Mouse (Mus musculus): ENCODE data around the gene Mex3d. TPM values are rescaled to one million over a fixed set of nuclear protein-coding genes. Genes with fewer than 3 reads are reported as not detected.

Gene Mex3d
- polyA plus RNA-seq, 1 experiment from 2014 or later, result 5.1 TPM

DNA sequence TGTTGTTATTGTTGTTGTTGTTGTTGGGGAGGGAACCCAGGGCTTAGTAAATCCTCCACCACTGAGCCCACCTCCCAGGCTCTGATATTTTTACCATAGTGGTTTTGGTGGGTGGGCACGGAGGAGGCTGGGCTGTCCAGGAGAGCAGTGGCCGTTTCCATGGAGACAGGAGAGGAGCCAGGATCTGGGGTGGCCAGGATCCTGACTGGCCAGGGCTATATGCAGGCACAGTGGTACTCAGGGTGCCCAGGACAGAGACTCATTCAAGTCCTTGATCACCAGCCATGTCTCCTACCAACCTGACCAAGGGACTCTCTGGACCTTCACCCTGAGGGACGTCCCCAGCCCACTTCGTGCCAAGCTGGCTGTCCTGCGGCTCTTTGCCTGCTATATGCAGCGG, 23.7 kb downstream of the Mex3d start:
- no peak overlapping the region for H3K4me2 ChIP-seq (replicated peaks; ENCODE audit: low read depth, low read length)
- peaks cover 11% of the 10 kb centered on the region for H3K27me3 ChIP-seq (ENCODE audit: insufficient read depth, low read length)
- H3K4me3 ChIP-seq (ENCODE audit: low read length), result no peak overlapping the region
- H3K36me3 ChIP-seq (ENCODE audit: insufficient read depth, low read length), result no peaks in the 10 kb centered on the region
- H3K9me3 ChIP-seq (ENCODE audit: low read length), result no peaks in the 10 kb centered on the region
- H3K27ac ChIP-seq (ENCODE audit: low read length), result no peak overlapping the region
- no peaks in the 10 kb centered on the region for H3K4me1 ChIP-seq (ENCODE audit: insufficient read depth, low read length)
- no peak overlapping the region for H3K9ac ChIP-seq (replicated peaks; ENCODE audit: low read length)
- WGBS, result 44% methylated on average over 6 of the region's 6 CpGs
- ATAC-seq (ENCODE audit: low FRiP score, low TSS enrichment), result peak; percentile 28; the same call in 1 of the 2 replicates

DNA sequence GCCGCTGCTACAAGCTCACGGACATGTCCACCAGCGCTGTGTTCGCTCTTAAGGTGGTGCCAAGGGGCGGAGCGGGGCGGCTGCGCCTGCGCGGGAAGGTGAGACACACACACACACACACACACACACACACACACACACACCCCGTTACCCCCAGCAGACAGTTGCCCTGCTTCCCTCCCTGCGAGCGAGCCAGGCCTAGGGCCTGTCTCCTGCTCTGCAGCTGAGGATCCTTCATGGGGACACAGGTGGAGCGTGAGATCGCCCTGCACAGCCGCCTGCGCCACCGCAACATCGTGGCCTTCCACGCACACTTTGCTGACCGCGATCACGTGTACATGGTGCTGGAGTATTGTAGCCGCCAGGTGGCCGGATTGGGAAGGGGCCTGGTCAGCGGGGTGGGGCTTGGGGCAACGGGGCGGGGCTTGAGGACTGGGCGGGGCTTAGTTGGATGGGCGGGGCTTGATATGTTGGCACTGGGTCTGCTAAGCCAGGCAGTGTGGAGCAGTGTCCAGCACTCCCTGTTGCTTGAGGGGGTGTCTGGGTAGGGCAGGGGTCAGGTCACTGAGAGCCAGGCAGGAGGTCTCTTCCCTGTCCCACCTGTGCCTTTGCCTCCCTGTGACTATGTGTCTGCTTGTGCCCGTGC, 29.3 kb downstream of the Mex3d start:
- H3K4me2 ChIP-seq (replicated peaks; ENCODE audit: low read depth, low read length), result peak overlapping the region; percentile 51
- H3K27me3 ChIP-seq (ENCODE audit: insufficient read depth, low read length), result peaks cover 67% of the 10 kb centered on the region
- peak overlapping the region; percentile 31; the same call in 1 of the 2 replicates for H3K9ac ChIP-seq (replicated peaks; ENCODE audit: low read length)
- no peak overlapping the region for H3K27ac ChIP-seq (ENCODE audit: low read length)
- WGBS, result 5% methylated on average over 30 of the region's 31 CpGs
- H3K36me3 ChIP-seq (ENCODE audit: insufficient read depth, low read length), result no peaks in the 10 kb centered on the region
- H3K4me1 ChIP-seq (ENCODE audit: insufficient read depth, low read length), result peaks cover 13% of the 10 kb centered on the region
- no peaks in the 10 kb centered on the region for H3K9me3 ChIP-seq (ENCODE audit: low read length)
- H3K4me3 ChIP-seq (ENCODE audit: low read length), result peak overlapping the region; percentile 29
- ATAC-seq (ENCODE audit: low FRiP score, low TSS enrichment), result peak; percentile 21; the same call in 1 of the 2 replicates

DNA sequence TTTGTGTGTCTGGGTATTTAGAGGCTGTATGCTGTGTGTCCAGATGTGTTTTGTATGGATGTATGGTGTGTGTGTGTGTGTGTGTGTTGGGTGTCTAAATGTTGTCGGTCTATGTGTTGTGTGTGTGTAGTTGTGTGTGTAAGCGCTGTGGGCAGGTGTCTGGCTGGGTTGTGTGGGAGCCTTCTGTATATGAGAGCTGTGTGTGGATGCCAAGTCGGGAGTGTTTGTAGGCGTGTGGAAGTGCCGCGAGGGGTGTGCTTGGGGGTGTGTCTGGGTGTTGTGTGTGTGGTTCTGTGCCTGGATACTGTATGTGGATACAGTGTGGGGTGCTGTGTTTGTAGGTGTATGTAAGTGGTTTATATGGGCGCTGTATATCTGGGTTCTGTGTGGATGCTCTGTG, 30.1 kb downstream of the Mex3d start:
- Histone ChIP-seq H3K4me2 (replicated peaks; ENCODE audit: low read depth, low read length) (peak overlapping the region; percentile 51), H3K36me3 (ENCODE audit: insufficient read depth, low read length) (no peaks in the 10 kb centered on the region), H3K9ac (replicated peaks; ENCODE audit: low read length) (no peak overlapping the region), H3K27ac (ENCODE audit: low read length) (no peak overlapping the region), H3K27me3 (ENCODE audit: insufficient read depth, low read length) (peaks cover 64% of the 10 kb centered on the region), H3K4me3 (ENCODE audit: low read length) (peak overlapping the region; percentile 45; the same call in 1 of the 2 replicates), H3K9me3 (ENCODE audit: low read length) (no peaks in the 10 kb centered on the region), H3K4me1 (ENCODE audit: insufficient read depth, low read length) (peaks cover 13% of the 10 kb centered on the region)
- ATAC-seq (ENCODE audit: low FRiP score, low TSS enrichment), result no peak
- 34% methylated on average over 7 of the region's 7 CpGs for WGBS

DNA sequence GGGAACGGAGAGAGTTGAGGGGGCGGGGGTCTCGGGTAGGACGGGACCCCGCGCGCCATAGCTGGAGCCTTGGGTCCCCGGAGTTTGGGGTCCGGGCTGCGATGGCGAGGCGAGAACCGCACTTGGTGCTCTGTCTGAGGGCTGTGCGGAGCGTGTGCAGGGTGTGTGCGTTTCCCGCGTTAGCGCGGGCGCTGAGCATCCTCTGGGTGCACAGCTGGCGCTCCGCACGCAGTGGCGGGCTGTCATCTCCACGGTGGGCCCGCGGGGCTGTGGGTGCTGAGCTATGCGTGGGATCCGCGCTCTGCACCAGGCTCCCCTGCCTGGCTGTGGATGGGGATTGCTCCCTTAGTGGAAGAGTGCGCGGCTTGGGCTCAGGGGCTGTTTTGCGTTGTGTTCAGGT, 30.7 kb downstream of the Mex3d start:
- Histone ChIP-seq H3K27ac (ENCODE audit: low read length) (no peak overlapping the region), H3K4me1 (ENCODE audit: insufficient read depth, low read length) (peaks cover 13% of the 10 kb centered on the region), H3K9me3 (ENCODE audit: low read length) (no peaks in the 10 kb centered on the region), H3K4me2 (replicated peaks; ENCODE audit: low read depth, low read length) (peak overlapping the region; percentile 65), H3K36me3 (ENCODE audit: insufficient read depth, low read length) (no peaks in the 10 kb centered on the region), H3K4me3 (ENCODE audit: low read length) (peak overlapping the region; percentile 45), H3K27me3 (ENCODE audit: insufficient read depth, low read length) (peaks cover 70% of the 10 kb centered on the region), H3K9ac (replicated peaks; ENCODE audit: low read length) (peak overlapping the region; percentile 44; the same call in 1 of the 2 replicates)
- no peak for ATAC-seq (ENCODE audit: low FRiP score, low TSS enrichment)
- 1% methylated on average over 34 of the region's 34 CpGs for WGBS

DNA sequence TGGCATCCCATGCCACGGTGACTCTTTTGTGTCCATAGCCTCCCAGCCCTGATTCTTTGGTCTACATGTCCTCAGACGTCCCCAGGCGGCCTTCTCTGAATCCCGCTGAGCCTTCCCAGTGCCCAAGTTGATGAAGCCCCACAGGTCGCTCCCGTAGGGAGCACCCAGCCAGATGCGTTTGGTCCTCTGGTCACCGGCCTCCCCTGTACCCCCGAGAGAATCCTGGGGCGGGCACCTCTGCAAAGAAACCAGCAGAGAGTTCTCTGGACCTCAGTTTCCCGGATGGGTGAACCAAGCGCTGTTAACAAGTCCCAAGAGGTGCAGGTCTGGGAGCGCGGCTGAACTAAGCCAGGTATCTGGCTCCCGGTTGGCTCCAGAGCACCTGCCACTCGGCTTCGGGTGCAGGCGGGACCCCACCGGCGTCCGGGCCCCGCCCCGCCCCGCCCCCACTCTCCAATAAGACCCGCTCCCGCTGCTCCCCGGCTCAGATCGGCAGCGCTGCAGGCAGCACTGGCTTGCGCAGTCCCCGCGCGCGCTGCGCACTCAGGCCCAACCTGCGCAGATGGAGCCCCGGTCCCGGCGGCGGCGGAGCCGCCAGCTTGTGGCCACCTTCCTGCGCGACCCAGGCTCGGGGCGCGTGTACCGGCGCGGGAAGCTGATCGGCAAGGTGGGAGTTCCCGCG, 31.3 kb downstream of the Mex3d start, which contains the start of gene Plk5:
TSS of gene Plk5 (plus strand) at position 459 of the 682 bp plus-strand sequence.
- under 1% methylated on average over 53 of the region's 53 CpGs for WGBS
- Histone ChIP-seq H3K4me1 (ENCODE audit: insufficient read depth, low read length) (peaks cover 13% of the 10 kb centered on the region), H3K4me2 (replicated peaks; ENCODE audit: low read depth, low read length) (peak within 1 kb of the TSS; percentile 65), H3K4me3 (ENCODE audit: low read length) (peak within 1 kb of the TSS; percentile 45), H3K27me3 (ENCODE audit: insufficient read depth, low read length) (peaks cover 76% of the 10 kb centered on the region), H3K27ac (ENCODE audit: low read length) (no peak within 1 kb of the TSS), H3K36me3 (ENCODE audit: insufficient read depth, low read length) (no peaks in the 10 kb centered on the region), H3K9me3 (ENCODE audit: low read length) (no peaks in the 10 kb centered on the region), H3K9ac (replicated peaks; ENCODE audit: low read length) (peak within 1 kb of the TSS; percentile 44; the same call in 1 of the 2 replicates)
- no peak for ATAC-seq (ENCODE audit: low FRiP score, low TSS enrichment)

DNA sequence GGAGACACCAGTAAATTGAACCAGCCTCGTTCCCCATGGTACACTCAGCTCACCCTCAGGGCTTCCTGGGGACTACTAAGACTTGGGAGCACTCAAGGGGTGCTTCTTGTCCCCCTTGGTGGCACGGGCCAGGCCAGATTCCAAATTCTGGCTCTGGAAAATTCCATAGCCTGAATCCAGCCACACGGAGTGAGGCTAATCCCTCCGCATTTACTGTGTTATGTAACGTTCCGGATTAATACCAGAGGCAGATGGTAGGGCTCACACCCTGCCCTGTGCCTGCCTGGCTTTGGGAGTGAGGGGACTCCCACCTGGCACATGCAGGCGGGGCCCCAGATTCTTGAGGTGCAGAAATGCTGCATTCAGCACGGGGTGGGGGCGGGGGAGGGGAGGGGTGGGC, 32.0 kb downstream of the Mex3d start:
- Histone ChIP-seq H3K9ac (replicated peaks; ENCODE audit: low read length) (no peak overlapping the region; the same call in 1 of the 2 replicates), H3K4me2 (replicated peaks; ENCODE audit: low read depth, low read length) (no peak overlapping the region), H3K36me3 (ENCODE audit: insufficient read depth, low read length) (no peaks in the 10 kb centered on the region), H3K27ac (ENCODE audit: low read length) (no peak overlapping the region), H3K4me1 (ENCODE audit: insufficient read depth, low read length) (peaks cover 13% of the 10 kb centered on the region), H3K27me3 (ENCODE audit: insufficient read depth, low read length) (peaks cover 83% of the 10 kb centered on the region), H3K9me3 (ENCODE audit: low read length) (no peaks in the 10 kb centered on the region), H3K4me3 (ENCODE audit: low read length) (no peak overlapping the region)
- 12% methylated on average over 9 of the region's 9 CpGs for WGBS
- no peak for ATAC-seq (ENCODE audit: low FRiP score, low TSS enrichment)

DNA sequence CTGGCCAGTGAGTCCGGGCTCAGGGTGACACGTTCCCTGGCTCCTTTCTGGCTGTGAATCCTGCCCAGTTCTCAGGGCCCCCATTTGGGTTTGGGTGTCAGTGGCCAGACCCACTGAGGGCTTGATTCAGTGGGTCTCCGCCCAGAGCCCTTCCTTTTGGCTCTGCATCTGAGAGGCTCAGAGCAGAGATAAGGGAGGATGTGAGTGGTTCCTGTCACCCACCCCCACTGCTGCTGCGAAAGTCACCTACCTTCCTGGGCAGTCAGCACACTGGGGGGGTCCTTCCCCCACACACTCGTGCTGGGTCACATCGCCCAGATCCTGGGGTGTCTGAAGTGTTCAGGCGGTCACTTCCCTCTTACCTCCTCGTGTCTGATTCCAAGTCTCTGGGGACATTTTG, 34.7 kb downstream of the Mex3d start:
- H3K36me3 ChIP-seq (ENCODE audit: insufficient read depth, low read length), result no peaks in the 10 kb centered on the region
- H3K27ac ChIP-seq (ENCODE audit: low read length), result no peak overlapping the region
- no peaks in the 10 kb centered on the region for H3K9me3 ChIP-seq (ENCODE audit: low read length)
- WGBS, result 56% methylated on average over 8 of the region's 8 CpGs
- peaks cover 91% of the 10 kb centered on the region for H3K27me3 ChIP-seq (ENCODE audit: insufficient read depth, low read length)
- no peak for ATAC-seq (ENCODE audit: low FRiP score, low TSS enrichment)
- no peak overlapping the region for H3K9ac ChIP-seq (replicated peaks; ENCODE audit: low read length)
- no peak overlapping the region for H3K4me3 ChIP-seq (ENCODE audit: low read length)
- peaks cover 26% of the 10 kb centered on the region for H3K4me1 ChIP-seq (ENCODE audit: insufficient read depth, low read length)
- no peak overlapping the region for H3K4me2 ChIP-seq (replicated peaks; ENCODE audit: low read depth, low read length)

DNA sequence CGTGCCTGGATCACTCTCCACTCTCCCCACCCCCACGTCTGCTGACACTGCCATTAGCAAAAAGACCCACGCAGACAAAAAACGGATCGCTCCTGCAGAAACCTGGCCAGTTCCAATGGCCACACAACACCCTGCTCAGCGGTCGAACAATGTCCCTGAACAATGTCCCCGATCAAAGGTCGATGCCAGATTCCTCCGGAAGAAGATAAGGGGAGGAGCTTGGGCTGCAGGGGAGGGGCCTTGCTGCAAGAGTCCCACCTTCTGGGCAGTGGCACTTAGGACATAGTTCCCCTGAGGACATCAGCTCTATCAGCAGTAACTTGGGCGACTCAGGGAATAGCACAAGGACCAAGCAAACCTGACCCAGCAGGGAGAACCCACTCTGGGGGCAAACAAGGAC, 35.6 kb downstream of the Mex3d start:
- ATAC-seq (ENCODE audit: low FRiP score, low TSS enrichment), result no peak
- H3K27ac ChIP-seq (ENCODE audit: low read length), result no peak overlapping the region
- 29% methylated on average over 11 of the region's 11 CpGs for WGBS
- no peaks in the 10 kb centered on the region for H3K36me3 ChIP-seq (ENCODE audit: insufficient read depth, low read length)
- no peak overlapping the region for H3K4me3 ChIP-seq (ENCODE audit: low read length)
- no peak overlapping the region for H3K4me2 ChIP-seq (replicated peaks; ENCODE audit: low read depth, low read length)
- no peak overlapping the region for H3K9ac ChIP-seq (replicated peaks; ENCODE audit: low read length)
- H3K4me1 ChIP-seq (ENCODE audit: insufficient read depth, low read length), result peaks cover 27% of the 10 kb centered on the region
- no peaks in the 10 kb centered on the region for H3K9me3 ChIP-seq (ENCODE audit: low read length)
- H3K27me3 ChIP-seq (ENCODE audit: insufficient read depth, low read length), result peaks cover 91% of the 10 kb centered on the region

DNA sequence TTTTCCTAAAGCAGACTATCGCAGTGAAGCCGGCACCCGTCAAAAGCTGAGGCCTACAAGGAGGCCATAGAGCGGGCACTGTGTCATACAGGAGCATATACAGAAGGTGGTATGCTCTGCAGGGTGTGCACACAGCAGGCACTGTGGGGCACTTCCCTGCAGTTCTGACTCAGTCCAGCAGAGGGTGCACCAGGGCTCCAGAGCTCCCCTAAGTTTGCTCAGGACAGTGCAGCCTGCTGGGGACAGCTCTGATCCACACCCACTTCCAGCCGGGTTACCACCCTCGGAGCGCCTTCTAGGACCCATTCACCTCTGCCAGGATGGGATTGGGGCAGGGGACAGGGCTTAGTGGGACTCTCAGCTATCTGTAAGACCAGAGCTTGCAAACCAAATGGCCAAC, 37.2 kb downstream of the Mex3d start:
- Histone ChIP-seq H3K4me2 (replicated peaks; ENCODE audit: low read depth, low read length) (no peak overlapping the region), H3K4me1 (ENCODE audit: insufficient read depth, low read length) (peaks cover 19% of the 10 kb centered on the region), H3K9ac (replicated peaks; ENCODE audit: low read length) (no peak overlapping the region), H3K27me3 (ENCODE audit: insufficient read depth, low read length) (peaks cover 89% of the 10 kb centered on the region), H3K36me3 (ENCODE audit: insufficient read depth, low read length) (no peaks in the 10 kb centered on the region), H3K4me3 (ENCODE audit: low read length) (no peak overlapping the region), H3K9me3 (ENCODE audit: low read length) (no peaks in the 10 kb centered on the region), H3K27ac (ENCODE audit: low read length) (no peak overlapping the region)
- WGBS, result 3% methylated on average over 7 of the region's 7 CpGs
- peak; percentile 75 for ATAC-seq (ENCODE audit: low FRiP score, low TSS enrichment)

DNA sequence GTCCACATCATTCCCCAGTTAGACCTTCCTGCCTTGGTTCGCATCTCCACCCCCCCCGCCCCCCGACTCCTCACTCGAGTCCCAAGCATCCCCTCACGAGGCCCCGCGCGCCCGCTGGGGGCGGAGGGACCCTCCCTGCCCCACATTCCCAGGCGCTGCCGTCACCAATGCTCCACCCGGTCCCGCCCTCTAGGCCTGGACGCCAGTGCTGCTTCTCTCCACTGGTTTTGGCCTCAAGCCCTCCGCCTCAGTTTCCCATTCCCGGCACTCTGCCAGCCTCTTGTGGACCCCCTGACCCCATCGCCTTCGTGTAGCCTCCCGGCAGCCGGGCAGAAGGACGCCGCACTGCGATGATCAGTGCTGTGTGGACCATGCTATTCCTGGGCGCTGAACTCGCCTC, 38.5 kb downstream of the Mex3d start:
- H3K27ac ChIP-seq (ENCODE audit: low read length), result no peak overlapping the region
- peaks cover 26% of the 10 kb centered on the region for H3K4me1 ChIP-seq (ENCODE audit: insufficient read depth, low read length)
- no peak overlapping the region for H3K9ac ChIP-seq (replicated peaks; ENCODE audit: low read length)
- no peaks in the 10 kb centered on the region for H3K9me3 ChIP-seq (ENCODE audit: low read length)
- peaks cover 87% of the 10 kb centered on the region for H3K27me3 ChIP-seq (ENCODE audit: insufficient read depth, low read length)
- H3K4me3 ChIP-seq (ENCODE audit: low read length), result peak overlapping the region; percentile 41; the same call in 1 of the 2 replicates
- H3K4me2 ChIP-seq (replicated peaks; ENCODE audit: low read depth, low read length), result peak overlapping the region; percentile 51
- 15% methylated on average over 26 of the region's 26 CpGs for WGBS
- ATAC-seq (ENCODE audit: low FRiP score, low TSS enrichment), result no peak
- H3K36me3 ChIP-seq (ENCODE audit: insufficient read depth, low read length), result no peaks in the 10 kb centered on the region
